Mouse (Mus musculus): ENCODE data around the gene Pear1.

Gene Pear1

DNA sequence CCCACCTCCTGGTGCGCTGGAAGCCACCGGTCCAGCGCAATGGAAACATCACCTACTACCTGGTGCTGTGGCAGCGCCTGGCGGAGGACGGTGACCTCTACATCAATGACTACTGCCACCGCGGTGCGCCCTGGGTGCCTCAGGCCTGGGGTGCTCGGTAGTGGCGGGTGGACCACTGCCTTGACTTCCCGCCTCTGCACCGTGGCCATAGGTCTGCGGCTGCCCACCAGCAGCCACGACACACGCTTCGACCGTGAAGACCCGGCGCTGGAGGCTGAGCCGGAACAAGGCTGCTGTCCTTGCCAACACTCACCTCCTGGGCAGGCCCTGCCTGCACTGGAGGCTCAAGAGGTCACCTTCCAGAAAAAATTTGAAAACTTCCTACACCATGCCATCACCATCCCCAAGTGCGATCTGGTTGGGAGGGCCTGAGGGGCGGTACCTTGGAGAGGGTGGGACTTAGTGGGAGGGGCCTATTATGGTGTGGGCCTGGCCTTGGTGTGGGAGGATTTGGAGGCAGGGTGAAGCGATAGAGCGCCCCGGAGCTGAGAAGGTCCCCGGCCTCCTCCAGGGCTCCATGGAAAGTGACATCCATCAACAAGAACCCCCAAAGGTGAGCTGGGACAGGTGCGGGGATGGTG, 14.7 kb downstream of the Pear1 start:
- no peak for DNase-seq

- peak; percentile 90 for DNase-seq
Measured at GRCm38 (mm10) chr3:87804038-87804677, 19.9 kb downstream of the Pear1 start.

GRCm38 (mm10) chr3:87801681-87802080, 22.4 kb downstream of the Pear1 start:
- DNase-seq, result no peak

DNA sequence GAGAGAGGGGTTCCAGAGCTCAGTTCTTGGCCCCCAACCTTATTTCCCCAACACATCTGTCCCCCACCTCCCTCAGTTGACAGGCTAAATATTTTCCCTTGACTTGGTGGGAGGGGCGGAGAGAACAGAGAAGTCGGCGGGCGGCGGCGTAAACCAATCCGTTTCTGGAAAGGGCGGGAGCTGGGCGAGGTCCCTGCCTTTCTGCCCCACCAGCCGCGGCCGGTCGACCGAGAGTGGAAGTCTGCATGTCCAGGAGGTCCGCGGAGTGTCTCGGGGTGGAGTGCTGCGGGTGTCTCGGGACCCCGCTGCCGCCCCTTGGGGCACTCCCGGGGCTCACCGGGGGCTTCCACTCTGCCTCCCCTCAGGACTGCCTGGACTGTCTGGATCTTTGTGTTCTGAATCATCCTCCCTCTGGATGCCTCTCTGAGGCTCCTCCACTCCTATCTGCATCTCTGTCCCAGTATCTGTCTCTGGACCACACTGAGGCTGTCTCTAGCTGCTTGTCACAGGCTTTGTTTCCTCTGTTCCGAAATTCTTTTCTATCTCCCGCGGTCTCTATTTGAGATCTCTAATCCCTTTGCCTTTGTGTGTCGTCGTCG, 27.3 kb downstream of the Pear1 start, which contains the start of gene Insrr:
Insrr (plus strand) TSS at position 216 of the 599 bp plus-strand sequence.
- DNase-seq, result no peak

GRCm38 (mm10) chr3:87795336-87796277, 28.5 kb downstream of the Pear1 start:
- no peak for DNase-seq

GRCm38 (mm10) chr3:87794922-87795325, 29.2 kb downstream of the Pear1 start, which contains the start of gene Ntrk1:
Gene Ntrk1 (minus strand): TSS chr3:87795162.
- DNase-seq, result no peak

DNA sequence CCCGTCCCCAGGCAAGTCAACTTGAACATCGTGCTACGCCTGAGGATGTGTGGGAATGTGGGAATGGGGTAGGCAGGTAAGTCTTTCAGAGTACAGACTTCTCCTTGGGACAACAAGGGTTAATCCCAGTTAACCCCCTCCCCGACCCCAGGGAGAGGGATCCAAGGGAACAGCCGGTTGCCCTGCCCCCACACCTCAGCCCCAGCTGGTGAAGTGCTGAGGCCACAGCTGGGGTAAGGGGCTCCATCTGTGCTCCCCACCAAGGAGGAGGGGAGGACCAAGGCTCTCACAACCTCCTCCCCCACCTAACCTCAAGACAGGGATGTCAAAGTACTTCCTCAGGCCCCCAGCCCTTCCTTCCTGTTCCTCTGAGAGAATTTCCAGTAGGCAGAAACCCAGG, 34.3 kb downstream of the Pear1 start:
- no peak for DNase-seq

DNA sequence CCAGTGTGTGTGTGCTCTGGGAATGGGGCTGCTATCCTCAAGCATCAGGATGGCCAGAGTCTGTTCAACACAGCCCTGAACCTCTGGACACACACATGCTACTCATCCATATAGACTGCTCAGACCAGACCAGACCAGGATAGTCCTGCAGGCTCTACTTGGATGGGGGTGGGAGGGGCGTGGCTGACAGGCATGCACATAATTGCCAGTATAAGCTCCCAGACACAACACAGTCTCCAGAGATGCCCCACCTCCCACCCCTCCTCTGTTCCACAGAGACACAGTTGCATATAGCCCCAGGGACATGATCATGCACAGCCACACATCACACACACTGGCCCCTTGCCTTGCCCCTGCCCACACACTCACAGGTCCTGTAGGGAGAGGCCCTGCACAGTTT, 34.9 kb downstream of the Pear1 start:
- DNase-seq, result no peak

GRCm38 (mm10) chr3:87785626-87786214, 38.4 kb downstream of the Pear1 start:
- DNase-seq, result no peak

DNA sequence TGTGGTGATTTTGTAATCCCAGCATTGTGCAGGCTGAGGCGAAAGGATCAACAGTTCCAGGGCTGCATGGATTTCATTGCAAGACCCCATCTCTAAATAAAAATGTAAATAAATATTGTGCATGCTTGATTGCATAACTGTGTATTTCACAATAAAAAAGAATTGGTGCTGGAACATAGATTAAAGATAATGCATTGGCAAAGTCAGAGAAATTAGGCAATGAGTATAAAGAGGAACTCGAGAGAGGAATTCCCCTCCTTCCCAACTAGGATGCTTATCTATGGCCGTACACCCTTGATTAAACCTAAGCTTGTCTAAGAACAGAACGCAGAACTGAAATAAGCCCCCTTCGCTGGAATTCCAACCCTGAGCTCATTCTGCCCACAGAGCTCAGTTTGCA, 39.0 kb downstream of the Pear1 start:
- no peak for DNase-seq

DNA sequence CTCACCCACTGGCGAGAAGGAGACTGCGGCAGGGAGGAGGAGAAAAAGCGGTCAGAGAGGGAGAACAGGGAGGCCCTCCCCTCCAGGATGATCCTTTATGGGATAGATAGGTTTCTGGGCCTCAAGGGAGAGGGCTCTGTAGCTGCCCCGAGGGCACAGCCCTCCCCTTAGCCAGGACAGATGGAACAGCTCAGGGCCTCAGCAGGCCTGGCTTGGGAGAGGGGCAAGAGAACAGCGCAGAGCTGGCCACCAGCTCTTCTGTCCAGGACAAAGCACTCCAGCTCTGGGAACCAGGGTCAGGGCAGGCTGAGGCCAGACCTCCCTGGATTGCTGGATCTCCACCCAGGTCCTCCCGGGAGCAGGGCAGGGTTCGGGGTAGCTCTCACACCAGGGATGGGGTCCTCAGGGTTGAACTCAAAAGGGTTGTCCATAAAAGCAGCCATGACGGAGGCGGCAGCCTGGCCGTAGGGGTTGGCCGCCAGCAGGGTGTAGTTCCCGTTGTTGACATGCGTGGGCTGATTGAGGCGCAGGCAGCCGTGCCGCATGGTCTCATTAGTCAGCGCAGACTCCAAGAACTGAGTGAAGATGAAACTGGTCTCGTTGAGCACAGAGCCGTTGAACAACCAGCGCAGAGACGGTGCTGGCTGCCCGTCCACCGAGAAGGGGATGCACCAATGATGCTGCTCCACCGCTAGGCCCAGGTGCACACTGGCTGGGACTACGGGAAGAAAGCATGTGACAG, 40.7 kb downstream of the Pear1 start:
- DNase-seq, result peak; percentile 93

DNA sequence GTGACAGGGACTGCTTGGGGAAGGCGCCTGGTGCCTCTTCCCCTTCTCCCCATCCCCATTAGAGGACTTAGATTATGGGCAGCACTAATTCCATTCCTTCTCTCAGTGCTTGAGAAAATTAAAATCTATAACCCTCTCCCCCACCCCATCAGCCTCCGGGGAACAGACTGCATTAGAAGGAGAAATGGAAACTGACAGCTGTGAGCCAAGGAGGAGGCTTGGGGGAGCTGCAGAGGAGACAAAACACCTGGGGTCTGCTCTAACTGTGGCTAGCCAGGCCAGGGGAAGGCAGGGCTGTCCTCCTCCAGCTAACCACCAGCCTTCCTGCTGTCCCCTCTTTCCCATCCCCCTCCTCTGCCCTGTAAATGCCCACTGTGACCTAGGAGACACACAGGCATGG, 45.0 kb downstream of the Pear1 start:
- no peak for DNase-seq

- no peak for DNase-seq
Measured at GRCm38 (mm10) chr3:87778283-87778682, 45.8 kb downstream of the Pear1 start.

- DNase-seq, result no peak
Measured at GRCm38 (mm10) chr3:87771088-87771487, 53.0 kb downstream of the Pear1 start.

- DNase-seq, result no peak
Measured at GRCm38 (mm10) chr3:87770280-87770679, 53.8 kb downstream of the Pear1 start.

DNA sequence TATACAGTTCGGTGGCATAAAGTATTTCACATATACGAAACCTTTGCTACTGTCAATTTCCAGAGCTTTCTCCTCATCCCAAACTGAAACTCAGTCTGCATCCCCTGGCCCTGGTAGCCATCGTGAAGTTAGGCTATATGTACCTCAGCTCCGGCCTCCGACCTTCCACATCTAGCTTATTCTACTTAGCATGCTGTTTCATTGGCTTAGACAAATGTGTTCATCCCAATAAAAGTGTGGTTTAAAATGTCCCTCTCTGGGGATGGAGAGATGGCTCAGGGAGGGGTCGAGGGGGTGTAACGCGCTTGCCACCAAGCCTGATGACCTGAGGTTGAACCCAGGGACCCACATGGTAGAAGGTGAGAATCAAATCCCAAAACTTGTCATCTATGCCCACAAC, 54.6 kb downstream of the Pear1 start:
- DNase-seq, result peak; percentile 91

DNA sequence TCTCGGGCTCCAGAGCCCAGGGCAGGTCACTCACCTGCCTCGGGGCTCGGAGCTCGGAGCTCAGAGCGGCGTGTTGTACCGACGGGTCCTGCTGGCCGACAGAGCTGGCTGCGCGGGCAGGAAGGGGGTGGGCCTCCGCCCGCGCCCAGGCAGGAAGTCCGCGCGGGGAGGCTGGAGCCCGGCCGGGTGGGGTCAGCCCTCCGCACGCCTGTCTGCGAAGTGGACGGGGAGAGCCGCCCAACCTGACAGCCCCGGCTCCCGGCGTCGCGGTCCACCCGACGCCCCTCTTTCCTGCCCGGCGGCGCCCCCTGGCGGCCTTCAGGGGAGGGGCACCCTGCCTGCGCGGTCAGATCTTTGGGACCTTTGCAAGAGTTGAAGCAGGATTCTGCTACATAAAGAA, 55.3 kb downstream of the Pear1 start:
- DNase-seq, result peak; percentile 99

DNA sequence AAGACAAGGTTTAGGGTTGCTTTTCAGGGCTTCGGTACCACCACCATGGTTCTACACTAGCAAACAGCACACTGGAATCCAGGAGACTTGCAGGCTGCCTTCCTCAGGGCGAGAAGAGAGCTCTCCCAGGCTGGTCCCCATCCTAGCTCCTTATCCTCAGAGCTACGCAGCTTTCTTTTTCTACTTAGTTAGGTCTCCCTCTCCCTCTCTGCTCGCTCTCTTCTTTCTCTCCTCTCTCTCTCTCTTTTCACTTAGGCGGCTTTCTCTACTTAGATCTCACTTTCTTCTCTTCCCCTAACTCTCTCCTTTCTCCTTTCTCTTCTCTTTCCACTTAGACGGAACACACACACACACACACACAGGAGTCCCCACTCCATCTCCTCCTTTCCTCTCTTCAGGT, 55.7 kb downstream of the Pear1 start:
- DNase-seq, result no peak

GRCm38 (mm10) chr3:87767764-87768163, 56.3 kb downstream of the Pear1 start:
- peak; percentile 99 for DNase-seq

DNA sequence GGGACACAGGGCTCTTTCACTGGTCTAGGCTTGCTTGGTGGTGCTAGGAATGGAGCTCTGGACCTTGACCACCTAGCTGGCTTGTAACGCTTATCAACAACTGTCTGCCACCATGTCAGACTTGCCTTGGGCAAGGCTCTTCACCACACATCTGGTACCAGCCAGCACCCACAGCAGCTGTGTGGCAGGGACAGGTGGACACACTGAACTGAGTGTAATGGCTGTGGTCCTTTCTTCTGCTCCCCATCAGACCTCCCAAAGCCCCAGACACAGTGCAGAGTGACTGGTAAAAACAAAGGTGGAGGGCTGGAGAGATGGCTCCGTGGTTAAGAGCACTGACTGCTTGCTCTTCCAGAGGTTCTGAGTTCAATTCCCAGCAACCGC, 57.8 kb downstream of the Pear1 start:
- no peak for DNase-seq

- DNase-seq, result peak; percentile 97
Measured at GRCm38 (mm10) chr3:87765631-87766283, 58.3 kb downstream of the Pear1 start.
